Mouse (Mus musculus): ENCODE data around the gene Thada. TPM values are rescaled to one million over a fixed set of nuclear protein-coding genes. Genes with fewer than 3 reads are reported as not detected.

Thada gene
- polyA plus RNA-seq, 1 experiment from 2014 or later, result 9.2 TPM

GRCm38 (mm10) chr17:84361006-84361405 is 105.0 kb downstream of the Thada start:
- Histone ChIP-seq H3K27me3 (ENCODE audit: insufficient read depth, poor library complexity, severe bottlenecking) (no peaks in the 10 kb centered on the region), H3K4me3 (no peak overlapping the region), H3K4me1 (peaks cover 27% of the 10 kb centered on the region), H3K36me3 (peaks cover 11% of the 10 kb centered on the region), H3K9me3 (no peaks in the 10 kb centered on the region), H3K27ac (no peak overlapping the region)
- 94% methylated on average over 1 of the region's 1 CpGs for WGBS
- no peak for DNase-seq (ENCODE audit: low spot score)

GRCm38 (mm10) chr17:84359810-84360209 is 106.2 kb downstream of the Thada start:
- 84% methylated on average over 7 of the region's 7 CpGs for WGBS
- Histone ChIP-seq H3K27ac (no peak overlapping the region), H3K4me3 (no peak overlapping the region), H3K36me3 (peaks cover 11% of the 10 kb centered on the region), H3K9me3 (no peaks in the 10 kb centered on the region), H3K27me3 (ENCODE audit: insufficient read depth, poor library complexity, severe bottlenecking) (no peaks in the 10 kb centered on the region), H3K4me1 (peaks cover 17% of the 10 kb centered on the region)
- no peak for DNase-seq (ENCODE audit: low spot score)

- WGBS, result 88% methylated on average over 10 of the region's 10 CpGs
These were observed 106.9 kb downstream of the Thada start for GRCm38 (mm10) chr17:84358951-84359644.

GRCm38 (mm10) chr17:84357776-84358175 is 108.2 kb downstream of the Thada start:
- no peaks in the 10 kb centered on the region; the same call in 1 of the 2 replicates for H3K4me1 ChIP-seq
- WGBS, result 89% methylated on average over 8 of the region's 8 CpGs
- no peak overlapping the region for H3K27ac ChIP-seq
- H3K27me3 ChIP-seq (ENCODE audit: insufficient read depth, poor library complexity, severe bottlenecking), result no peaks in the 10 kb centered on the region
- H3K4me3 ChIP-seq, result no peak overlapping the region
- H3K36me3 ChIP-seq, result peaks cover 11% of the 10 kb centered on the region
- H3K9me3 ChIP-seq, result no peaks in the 10 kb centered on the region
- DNase-seq (ENCODE audit: low spot score), result no peak

More at GRCm38 (mm10) chr17:84358951-84359644, 106.9 kb downstream of the Thada start:
- Histone ChIP-seq H3K27ac (no peak overlapping the region), H3K9me3 (no peaks in the 10 kb centered on the region), H3K4me1 (peaks cover 12% of the 10 kb centered on the region), H3K27me3 (ENCODE audit: insufficient read depth, poor library complexity, severe bottlenecking) (no peaks in the 10 kb centered on the region), H3K36me3 (peaks cover 11% of the 10 kb centered on the region), H3K4me3 (no peak overlapping the region)
- DNase-seq (ENCODE audit: low spot score), result no peak

- Histone ChIP-seq H3K4me1 (0 out of 2 replicates have a peak, but pooled peaks cover 8% of the 10 kb centered on the region), H3K4me3 (no peak overlapping the region), H3K9me3 (no peaks in the 10 kb centered on the region), H3K36me3 (peaks cover 11% of the 10 kb centered on the region), H3K27me3 (ENCODE audit: insufficient read depth, poor library complexity, severe bottlenecking) (no peaks in the 10 kb centered on the region), H3K27ac (no peak overlapping the region)
- no peak for DNase-seq (ENCODE audit: low spot score)
- 86% methylated on average over 8 of the region's 8 CpGs for WGBS
These were observed 109.7 kb downstream of the Thada start for GRCm38 (mm10) chr17:84356056-84356887.

- no peaks in the 10 kb centered on the region for H3K9me3 ChIP-seq
- 95% methylated on average over 3 of the region's 3 CpGs for WGBS
- DNase-seq (ENCODE audit: low spot score), result no peak
- no peak overlapping the region for H3K27ac ChIP-seq
- H3K4me3 ChIP-seq, result no peak overlapping the region
- H3K27me3 ChIP-seq (ENCODE audit: insufficient read depth, poor library complexity, severe bottlenecking), result no peaks in the 10 kb centered on the region
- peaks cover 11% of the 10 kb centered on the region for H3K36me3 ChIP-seq
- H3K4me1 ChIP-seq, result 0 out of 2 replicates have a peak, but pooled peaks cover 9% of the 10 kb centered on the region
These were observed 111.0 kb downstream of the Thada start for GRCm38 (mm10) chr17:84355006-84355405.

- no peak for DNase-seq (ENCODE audit: low spot score)
- Histone ChIP-seq H3K27me3 (ENCODE audit: insufficient read depth, poor library complexity, severe bottlenecking) (no peaks in the 10 kb centered on the region), H3K4me1 (0 out of 2 replicates have a peak, but pooled peaks cover 9% of the 10 kb centered on the region), H3K27ac (no peak overlapping the region), H3K36me3 (peaks cover 8% of the 10 kb centered on the region; the same call in 1 of the 2 replicates), H3K9me3 (no peaks in the 10 kb centered on the region), H3K4me3 (no peak overlapping the region)
- WGBS, result 88% methylated on average over 5 of the region's 5 CpGs
These were observed 112.1 kb downstream of the Thada start for GRCm38 (mm10) chr17:84353902-84354311.

- Histone ChIP-seq H3K4me1 (0 out of 2 replicates have a peak, but pooled peaks cover 9% of the 10 kb centered on the region), H3K27me3 (ENCODE audit: insufficient read depth, poor library complexity, severe bottlenecking) (no peaks in the 10 kb centered on the region), H3K36me3 (peaks cover 7% of the 10 kb centered on the region; the same call in 1 of the 2 replicates), H3K4me3 (no peak overlapping the region), H3K9me3 (no peaks in the 10 kb centered on the region), H3K27ac (no peak overlapping the region)
- no peak for DNase-seq (ENCODE audit: low spot score)
- WGBS, result 96% methylated on average over 3 of the region's 3 CpGs
These were observed 112.6 kb downstream of the Thada start for GRCm38 (mm10) chr17:84353224-84353901.

GRCm38 (mm10) chr17:84352790-84353154 is 113.2 kb downstream of the Thada start:
- no peaks in the 10 kb centered on the region for H3K9me3 ChIP-seq
- peaks cover 5% of the 10 kb centered on the region; the same call in 1 of the 2 replicates for H3K36me3 ChIP-seq
- no peaks in the 10 kb centered on the region for H3K27me3 ChIP-seq (ENCODE audit: insufficient read depth, poor library complexity, severe bottlenecking)
- H3K4me1 ChIP-seq, result 0 out of 2 replicates have a peak, but pooled peaks cover 9% of the 10 kb centered on the region
- H3K27ac ChIP-seq, result no peak overlapping the region
- no peak for DNase-seq (ENCODE audit: low spot score)
- 87% methylated on average over 3 of the region's 3 CpGs for WGBS
- H3K4me3 ChIP-seq, result no peak overlapping the region

GRCm38 (mm10) chr17:84351912-84352789 is 113.9 kb downstream of the Thada start:
- H3K36me3 ChIP-seq, result peaks cover 5% of the 10 kb centered on the region; the same call in 1 of the 2 replicates
- H3K9me3 ChIP-seq, result no peaks in the 10 kb centered on the region
- H3K4me1 ChIP-seq, result 0 out of 2 replicates have a peak, but pooled peaks cover 9% of the 10 kb centered on the region
- no peak overlapping the region for H3K4me3 ChIP-seq
- no peak overlapping the region for H3K27ac ChIP-seq
- no peaks in the 10 kb centered on the region for H3K27me3 ChIP-seq (ENCODE audit: insufficient read depth, poor library complexity, severe bottlenecking)
- 64% methylated on average over 9 of the region's 9 CpGs for WGBS
- no peak for DNase-seq (ENCODE audit: low spot score)

GRCm38 (mm10) chr17:84351276-84351675 is 114.7 kb downstream of the Thada start:
- H3K36me3 ChIP-seq, result peaks cover 10% of the 10 kb centered on the region; the same call in 1 of the 2 replicates
- H3K4me3 ChIP-seq, result no peak overlapping the region
- 69% methylated on average over 3 of the region's 3 CpGs for WGBS
- no peaks in the 10 kb centered on the region for H3K27me3 ChIP-seq (ENCODE audit: insufficient read depth, poor library complexity, severe bottlenecking)
- H3K27ac ChIP-seq, result peak overlapping the region; percentile 8; the same call in 1 of the 2 replicates
- H3K9me3 ChIP-seq, result no peaks in the 10 kb centered on the region
- no peak for DNase-seq (ENCODE audit: low spot score)
- 0 out of 2 replicates have a peak, but pooled peaks cover 9% of the 10 kb centered on the region for H3K4me1 ChIP-seq

- Histone ChIP-seq H3K4me3 (no peak overlapping the region), H3K4me1 (0 out of 2 replicates have a peak, but pooled peaks cover 9% of the 10 kb centered on the region), H3K27ac (no peak overlapping the region), H3K27me3 (ENCODE audit: insufficient read depth, poor library complexity, severe bottlenecking) (no peaks in the 10 kb centered on the region), H3K36me3 (peaks cover 19% of the 10 kb centered on the region; the same call in 1 of the 2 replicates), H3K9me3 (no peaks in the 10 kb centered on the region)
- no peak for DNase-seq (ENCODE audit: low spot score)
- WGBS, result 79% methylated on average over 3 of the region's 3 CpGs
These were observed 117.1 kb downstream of the Thada start for GRCm38 (mm10) chr17:84348865-84349264.
